Mouse (Mus musculus) forebrain, embryonic 14.5 days (tissue): ENCODE results near the gene Sirt4. TPM values are rescaled to one million over a fixed set of nuclear protein-coding genes. Genes with fewer than 3 reads are reported as not detected.
"Not testable (repeated sequence)": the region's sequence is repeated elsewhere in the genome, so short reads cannot be mapped to it uniquely, and the experiment has no call there.

Source experiments
- ATAC-seq: fragments of 200-750 bp; cut with Nextera tagmentation; 2 replicates; pipeline ENCODE4 v1.8.0; 2017; ENCODE audit warnings: mild to moderate bottlenecking, moderate library complexity
- DNase-seq: peaks from one replicate; pipeline ENCODE4 v3.0.0-alpha.2; 2015; ENCODE audit warnings: low spot score
- H3K27ac ChIP-seq: fragments of 300-500 bp; sonication (generic); 2 replicates; pipeline ENCODE4 v1.5.1; 2014; ENCODE audit warnings: low read depth, mild to moderate bottlenecking, control low read depth, low read length, moderate library complexity
- H3K27me3 ChIP-seq: fragments of 300-500 bp; sonication (generic); replicated peaks from 2 replicates; pipeline ENCODE4 v1.6.1; 2014; ENCODE audit warnings: low read length, control low read depth, mixed read lengths; ENCODE audit not compliant: control insufficient read depth, insufficient read depth
- H3K36me3 ChIP-seq: fragments of 300-500 bp; sonication (generic); 2 replicates; pipeline ENCODE4 v1.6.1; 2014; ENCODE audit warnings: low read length, control low read depth; ENCODE audit not compliant: control insufficient read depth, insufficient read depth
- H3K4me1 ChIP-seq: fragments of 300-500 bp; sonication (generic); 2 replicates; pipeline ENCODE4 v1.6.1; 2014; ENCODE audit warnings: antibody characterized with exemption, low read length, control low read depth; ENCODE audit not compliant: control insufficient read depth, insufficient read depth
- H3K4me2 ChIP-seq: fragments of 300-500 bp; sonication (generic); 2 replicates; pipeline ENCODE4 v1.6.1; 2014; ENCODE audit warnings: mild to moderate bottlenecking, control low read depth, low read length
- H3K4me3 ChIP-seq: fragments of 300-500 bp; sonication (generic); 2 replicates; pipeline ENCODE4 v1.5.1; 2014; ENCODE audit warnings: low read depth, low read length, control low read depth
- H3K9ac ChIP-seq: fragments of 300-500 bp; sonication (generic); 2 replicates; pipeline ENCODE4 v1.6.1; 2014; ENCODE audit warnings: mild to moderate bottlenecking, low read length, control low read depth, moderate library complexity
- H3K9me3 ChIP-seq: fragments of 300-500 bp; sonication (generic); replicated peaks from 2 replicates; pipeline ENCODE4 v1.6.1; 2016; ENCODE audit warnings: low read length, control low read depth, mixed read lengths; ENCODE audit not compliant: control insufficient read depth
- WGBS: fragments of 180-500 bp; shearing (Covaris S2); extraction: QIAGEN DNeasy Blood & Tissue Kit; methylation state at CpG from one replicate; pipeline ENCODE4 v1.1.7; 2014; 5-methylcytosine and 5-hydroxymethylcytosine counted together
- polyA plus RNA-seq: library from polyadenylated mRNA; unstranded; fragments of >200 nt; fragmentation: Nextera tagmentation; extraction: Ambion mirVana; gene quantifications from 2 replicates; pipeline ENCODE4 v1.2.1, GENCODE M21; 2014

Sirt4 gene
- polyA plus RNA-seq, 1 experiment from 2014 or later, result 19.5 TPM

- H3K27me3 ChIP-seq, result no peaks in the 10 kb centered on the region
- no peak overlapping the region; the same call in 1 of the 2 replicates for H3K9ac ChIP-seq
- no peak for ATAC-seq
- 38% methylated on average over 15 of the region's 15 CpGs for WGBS
- H3K36me3 ChIP-seq, result no peaks in the 10 kb centered on the region
- H3K9me3 ChIP-seq, result no peaks in the 10 kb centered on the region
- no peak overlapping the region for H3K4me3 ChIP-seq
- peak overlapping the region; percentile 1; the same call in 1 of the 2 replicates for H3K27ac ChIP-seq
- peaks cover 29% of the 10 kb centered on the region for H3K4me1 ChIP-seq
- peak overlapping the region; percentile 82; the same call in 1 of the 2 replicates for H3K4me2 ChIP-seq
- DNase-seq, result peak; percentile 42
Measured at GRCm38 (mm10) chr5:115509321-115509761, 24.8 kb upstream of the Sirt4 start.

GRCm38 (mm10) chr5:115508859-115509147 lies 24.3 kb upstream of the Sirt4 start:
- WGBS, result 37% methylated on average over 10 of the region's 10 CpGs
- H3K27ac ChIP-seq, result no peak overlapping the region
- peak overlapping the region; percentile 82 for H3K4me2 ChIP-seq
- H3K4me1 ChIP-seq, result peaks cover 29% of the 10 kb centered on the region
- peak overlapping the region; percentile 91 for H3K9ac ChIP-seq
- DNase-seq (no peak), ATAC-seq (no peak)
- peak overlapping the region; percentile 89; the same call in 1 of the 2 replicates for H3K4me3 ChIP-seq
- H3K9me3 ChIP-seq, result no peaks in the 10 kb centered on the region
- H3K27me3 ChIP-seq, result no peaks in the 10 kb centered on the region
- no peaks in the 10 kb centered on the region for H3K36me3 ChIP-seq

GRCm38 (mm10) chr5:115507981-115508858 lies 23.7 kb upstream of the Sirt4 start:
- Histone ChIP-seq H3K27ac (no peak overlapping the region), H3K36me3 (no peaks in the 10 kb centered on the region), H3K27me3 (no peaks in the 10 kb centered on the region), H3K4me3 (peak overlapping the region; percentile 89), H3K9me3 (no peaks in the 10 kb centered on the region), H3K4me1 (peaks cover 29% of the 10 kb centered on the region), H3K4me2 (peak overlapping the region; percentile 82), H3K9ac (peak overlapping the region; percentile 91)
- no peak for DNase-seq
- no peak for ATAC-seq
- WGBS, result 47% methylated on average over 18 of the region's 18 CpGs

- H3K4me1 ChIP-seq, result peaks cover 29% of the 10 kb centered on the region
- H3K9ac ChIP-seq, result peak overlapping the region; percentile 91
- no peaks in the 10 kb centered on the region for H3K9me3 ChIP-seq
- H3K4me3 ChIP-seq, result peak overlapping the region; percentile 89
- WGBS, result 24% methylated on average over 12 of the region's 12 CpGs
- no peak for DNase-seq
- H3K4me2 ChIP-seq, result peak overlapping the region; percentile 82
- H3K27ac ChIP-seq, result no peak overlapping the region
- H3K36me3 ChIP-seq, result no peaks in the 10 kb centered on the region
- H3K27me3 ChIP-seq, result no peaks in the 10 kb centered on the region
- no peak for ATAC-seq
Measured at GRCm38 (mm10) chr5:115507267-115507980, 22.9 kb upstream of the Sirt4 start.

- Histone ChIP-seq H3K4me2 (peak within 1 kb of the TSS; percentile 82), H3K4me1 (peaks cover 29% of the 10 kb centered on the region), H3K27me3 (no peaks in the 10 kb centered on the region), H3K9ac (peak within 1 kb of the TSS; percentile 91), H3K9me3 (no peaks in the 10 kb centered on the region), H3K4me3 (peak within 1 kb of the TSS; percentile 89), H3K36me3 (no peaks in the 10 kb centered on the region), H3K27ac (peak within 1 kb of the TSS; percentile 44; the same call in 1 of the 2 replicates)
- ATAC-seq, result peak; percentile 90
- peak; percentile 88 for DNase-seq
- under 1% methylated on average over 72 of the region's 74 CpGs for WGBS
Measured at GRCm38 (mm10) chr5:115506454-115507201, 22.1 kb upstream of the Sirt4 start, which contains the start of gene Pxn. Gene Pxn, plus strand, starts transcription at chr5:115506676.

- peaks cover 29% of the 10 kb centered on the region for H3K4me1 ChIP-seq
- WGBS, result 82% methylated on average over 4 of the region's 4 CpGs
- H3K9ac ChIP-seq, H3K4me3 ChIP-seq, H3K36me3 ChIP-seq, ATAC-seq, H3K27ac ChIP-seq, H3K27me3 ChIP-seq, H3K9me3 ChIP-seq, H3K4me2 ChIP-seq, DNase-seq: not testable (repeated sequence)
Measured at GRCm38 (mm10) chr5:115505617-115506016, 21.1 kb upstream of the Sirt4 start.

- WGBS, result 62% methylated on average over 12 of the region's 12 CpGs
- ATAC-seq (no peak), DNase-seq (no peak)
- Histone ChIP-seq H3K4me1 (peaks cover 10% of the 10 kb centered on the region), H3K4me2 (no peak overlapping the region), H3K9me3 (no peaks in the 10 kb centered on the region), H3K27me3 (no peaks in the 10 kb centered on the region), H3K36me3 (no peaks in the 10 kb centered on the region), H3K9ac (no peak overlapping the region), H3K27ac (no peak overlapping the region), H3K4me3 (no peak overlapping the region)
Measured at GRCm38 (mm10) chr5:115503035-115503434, 18.5 kb upstream of the Sirt4 start.

GRCm38 (mm10) chr5:115500383-115500935 lies 15.9 kb upstream of the Sirt4 start:
- H3K4me1 ChIP-seq, result no peaks in the 10 kb centered on the region
- H3K27me3 ChIP-seq, result no peaks in the 10 kb centered on the region
- H3K4me3 ChIP-seq, result no peak overlapping the region
- ATAC-seq (no peak), DNase-seq (no peak)
- H3K36me3 ChIP-seq, result no peaks in the 10 kb centered on the region
- 86% methylated on average over 12 of the region's 12 CpGs for WGBS
- no peak overlapping the region for H3K9ac ChIP-seq
- H3K9me3 ChIP-seq, result no peaks in the 10 kb centered on the region
- H3K27ac ChIP-seq, result no peak overlapping the region
- H3K4me2 ChIP-seq, result no peak overlapping the region
